Comparison of ENCODE assay signal across 12 mouse cellular contexts in genomic region chr2:114231248-114231647, GRCm38 (mm10).
"Had no signal": no experiment of that assay in that cellular context is flagged by ENCODE, and none has a peak within 500 bp of the region (broad histone marks: within the 10 kb centered on the region; RNA-seq: fewer than 3 reads in every experiment).

No protein-coding gene starts in this region.

- ATAC-seq: midbrain, embryonic 13.5 days; midbrain, embryonic 16.5 days had no signal

- DNase-seq: kidney, adult 8-10 months; kidney, postnatal 14 days; kidney, postnatal 4 days; liver, embryonic 13.5 days; lung, adult 2 months; lung, postnatal 14 days; lung, postnatal 4 days; retina, postnatal 1 day; thymus, adult 18-20 months; thymus, postnatal 4 days had no signal
